Mouse (Mus musculus) 3T3-L1 (cell line): ENCODE measurements around the gene Ncoa3.
A peak's percentile ranks its signal among the peaks of the same experiment; 100 is the strongest.

Experiments used
- DNase-seq: peaks from one replicate; pipeline ENCODE4 v3.0.0-alpha.2; 2015; ENCODE audit warnings: low read depth, low spot score

The Ncoa3 gene

GRCm38 (mm10) chr2:165970767-165971166 lies 21.7 kb upstream of the Ncoa3 start:
- no peak for DNase-seq

- DNase-seq = no peak
Observed at GRCm38 (mm10) chr2:165974383-165974782, 18.1 kb upstream of the Ncoa3 start.

GRCm38 (mm10) chr2:165976186-165976585 lies 16.2 kb upstream of the Ncoa3 start:
- DNase-seq = no peak

GRCm38 (mm10) chr2:165976874-165977273 lies 15.6 kb upstream of the Ncoa3 start:
- no peak for DNase-seq

- DNase-seq = no peak
Observed at GRCm38 (mm10) chr2:165978119-165978518, 14.3 kb upstream of the Ncoa3 start.

GRCm38 (mm10) chr2:165981248-165981977 lies 11.0 kb upstream of the Ncoa3 start:
- DNase-seq = no peak

DNA sequence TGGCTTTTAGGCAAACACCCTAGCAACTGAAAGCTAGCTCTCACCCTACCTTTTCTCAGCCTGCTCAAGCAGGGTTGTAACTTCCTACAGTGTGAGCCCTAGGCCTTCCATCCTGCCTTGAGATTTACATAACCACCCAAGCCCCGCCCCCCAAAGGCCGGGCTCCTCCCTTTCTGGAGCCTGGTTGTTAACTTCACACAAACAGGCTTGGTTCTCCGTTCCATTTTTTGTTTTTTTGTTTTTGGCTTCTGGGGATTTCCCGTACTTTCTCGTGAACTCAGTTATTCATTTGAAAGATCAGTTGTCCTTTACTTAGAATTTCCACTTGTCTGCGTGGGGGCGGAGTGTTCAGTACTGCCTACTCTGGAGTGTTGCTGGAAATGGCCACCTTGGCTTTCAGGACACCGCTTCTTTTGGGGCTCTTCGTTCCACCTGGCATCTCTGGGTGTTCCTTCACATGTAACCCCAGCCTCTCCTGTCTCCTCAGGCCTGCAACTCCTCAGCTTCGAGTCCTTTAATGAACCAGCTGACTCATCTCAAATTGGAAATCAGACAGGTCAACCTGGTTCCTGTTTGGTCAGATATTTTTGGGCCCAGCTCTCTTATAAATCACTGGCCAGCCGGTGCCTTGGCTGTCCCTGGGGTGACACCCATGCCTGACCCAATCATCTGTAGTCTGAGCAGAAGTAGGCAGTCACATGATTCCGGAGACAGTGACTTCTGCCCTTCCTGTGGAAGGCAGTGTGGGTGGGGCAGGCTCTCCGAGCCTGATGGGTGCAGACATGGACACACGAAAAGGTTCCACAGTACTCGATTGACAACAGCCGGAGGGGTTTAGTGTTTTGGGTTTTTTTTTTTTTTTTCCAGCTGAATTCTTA lies 9.7 kb upstream of the Ncoa3 start:
- DNase-seq = peak; percentile 60

DNA sequence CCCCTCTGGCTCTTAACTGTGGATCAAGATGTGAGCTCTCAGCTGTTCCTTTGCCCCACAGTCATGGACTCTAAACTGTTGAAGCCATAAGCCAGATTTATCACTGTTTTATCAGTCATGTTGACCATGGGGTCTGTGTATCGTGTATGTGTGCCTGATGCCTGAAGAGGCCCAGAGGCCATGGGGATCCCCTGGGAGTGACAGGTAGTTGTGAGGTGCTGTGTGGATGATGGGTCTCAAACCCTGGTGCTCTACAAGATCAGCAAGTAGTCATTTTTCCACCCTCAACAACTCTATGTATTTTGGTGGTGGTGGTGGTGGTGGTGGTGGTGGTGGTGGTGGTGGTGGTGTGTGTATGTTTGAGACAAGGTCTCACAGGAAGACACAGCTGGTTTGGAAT lies 8.1 kb upstream of the Ncoa3 start:
- DNase-seq = no peak

- DNase-seq = no peak
Observed at GRCm38 (mm10) chr2:165984891-165985290, 7.5 kb upstream of the Ncoa3 start.

DNA sequence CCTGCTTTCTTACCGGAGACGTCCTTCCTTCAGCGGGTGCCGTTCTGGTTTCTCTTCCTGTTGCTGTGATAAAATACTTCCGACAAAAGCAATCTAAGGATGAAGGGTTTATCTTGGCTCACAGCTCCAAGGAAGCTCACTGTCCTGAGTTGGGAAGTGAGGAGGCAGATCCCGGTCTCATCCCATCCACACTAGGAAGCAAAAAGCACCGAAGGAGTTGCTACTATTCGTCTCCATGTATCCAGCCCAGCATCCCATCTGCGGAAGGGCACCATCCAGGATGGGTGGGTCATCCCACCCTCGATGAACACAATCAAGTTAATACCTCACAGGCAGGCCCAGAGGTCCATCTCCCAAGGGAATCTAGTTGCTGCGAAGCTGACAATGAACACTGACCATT lies 6.9 kb upstream of the Ncoa3 start:
- DNase-seq = no peak

DNA sequence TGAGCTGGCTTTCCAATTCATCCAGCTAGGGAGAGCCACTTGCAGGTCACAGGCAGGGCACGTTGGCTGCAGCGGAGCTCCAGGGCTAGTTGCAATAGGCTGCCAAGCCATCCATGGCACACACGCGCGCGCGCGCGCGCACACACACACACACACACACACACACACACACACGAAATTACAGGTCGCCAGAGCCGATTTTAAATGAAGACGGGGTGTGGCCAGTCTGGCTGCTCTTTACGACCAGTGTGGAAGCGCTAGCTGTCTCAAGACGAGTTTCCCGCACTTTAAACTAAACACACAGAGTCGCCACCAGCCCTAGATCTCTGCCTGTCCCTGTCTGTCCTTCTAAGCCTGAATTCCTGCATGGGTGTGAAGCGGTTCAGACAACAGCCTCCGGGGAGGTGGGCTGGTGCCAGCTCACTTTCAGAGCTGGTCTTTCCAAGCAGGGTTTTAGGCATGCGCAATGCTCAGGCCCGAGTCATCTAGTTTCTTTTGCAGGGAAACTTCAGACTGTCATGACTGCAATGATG lies 5.4 kb upstream of the Ncoa3 start:
- peak; percentile 81 for DNase-seq

- no peak for DNase-seq
Observed at GRCm38 (mm10) chr2:165993173-165993900, 901 bp downstream of the Ncoa3 start.

DNA sequence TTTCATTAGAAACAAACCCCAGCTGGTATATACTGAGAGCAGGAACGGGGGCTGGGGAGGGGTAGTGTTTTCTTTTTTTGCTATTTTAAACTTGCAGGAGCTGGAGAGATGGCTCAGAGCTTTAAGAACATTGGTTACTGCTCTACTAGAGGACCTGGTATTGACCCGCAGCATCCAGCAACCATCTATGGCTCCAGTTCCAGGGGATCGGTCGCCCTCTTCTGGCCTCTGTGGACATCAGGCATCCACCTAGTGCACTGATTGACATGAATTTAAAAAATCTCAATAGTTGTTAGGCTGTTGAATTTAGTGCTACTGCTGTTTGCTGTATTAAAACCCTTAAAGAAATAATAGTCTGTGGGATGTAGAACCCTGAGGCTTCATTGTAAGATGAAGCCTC lies 1.9 kb downstream of the Ncoa3 start:
- DNase-seq = no peak

DNA sequence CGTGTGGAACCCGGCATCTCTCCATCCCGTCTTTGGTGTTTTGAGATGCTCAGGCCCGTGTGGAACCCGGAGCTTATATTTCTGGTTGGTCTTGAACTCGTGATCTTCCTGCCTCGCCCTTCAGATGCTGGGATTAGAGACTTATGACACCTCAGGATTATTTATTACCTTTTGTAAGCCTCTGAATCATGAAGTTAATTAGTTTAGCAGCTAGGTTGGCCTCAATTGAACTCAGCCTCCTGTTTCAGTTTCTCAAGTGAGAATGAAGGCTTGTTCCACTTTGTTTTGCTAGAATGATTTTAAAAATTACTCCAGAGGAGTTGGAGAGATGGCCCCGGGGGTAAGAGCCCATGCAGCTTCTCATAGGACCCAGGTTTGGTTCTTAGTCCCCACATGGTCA lies 3.3 kb downstream of the Ncoa3 start:
- no peak for DNase-seq

GRCm38 (mm10) chr2:165996130-165996529 lies 3.7 kb downstream of the Ncoa3 start:
- DNase-seq = no peak

DNA sequence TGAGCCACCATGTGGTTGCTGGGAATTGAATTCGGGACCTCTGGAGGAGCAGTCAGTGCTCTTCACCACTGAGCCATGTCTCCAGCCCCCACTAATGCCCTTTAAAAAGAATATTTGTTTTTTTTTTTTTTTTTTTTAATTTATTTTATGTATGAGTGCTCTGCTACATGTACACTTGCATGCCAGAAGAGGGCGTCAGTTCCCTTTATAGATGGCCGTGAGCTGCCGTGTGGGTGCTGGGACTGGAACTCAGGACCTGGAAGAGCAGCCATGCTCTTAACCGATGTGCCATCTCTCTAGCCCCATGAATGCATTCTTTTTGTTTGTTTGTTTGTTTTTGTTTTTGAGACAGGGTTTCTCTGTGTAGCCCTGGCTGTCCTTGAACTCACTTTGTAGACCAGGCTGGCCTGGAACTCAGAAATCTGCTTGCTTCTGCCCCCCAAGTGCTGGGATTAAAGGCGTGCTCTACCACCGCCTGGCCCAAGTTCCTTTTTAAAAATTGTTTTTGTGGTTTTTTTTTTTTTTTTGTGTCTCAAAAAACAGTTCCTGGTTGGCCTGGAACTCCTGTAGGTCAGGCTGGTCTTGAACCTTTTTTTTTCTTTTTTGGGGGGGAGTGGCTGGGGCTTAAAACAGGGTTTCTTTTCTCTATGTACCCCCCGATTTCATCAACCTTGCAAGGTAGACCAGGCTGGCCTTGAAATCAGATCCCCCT lies 5.0 kb downstream of the Ncoa3 start:
- no peak for DNase-seq

- no peak for DNase-seq
Observed at GRCm38 (mm10) chr2:165998969-165999368, 6.5 kb downstream of the Ncoa3 start.

- DNase-seq = no peak
Observed at GRCm38 (mm10) chr2:165999790-166000189, 7.4 kb downstream of the Ncoa3 start.

- no peak for DNase-seq
Observed at GRCm38 (mm10) chr2:166000242-166000641, 7.8 kb downstream of the Ncoa3 start.

- no peak for DNase-seq
Observed at GRCm38 (mm10) chr2:166000769-166001168, 8.3 kb downstream of the Ncoa3 start.

GRCm38 (mm10) chr2:166001362-166001761 lies 8.9 kb downstream of the Ncoa3 start:
- no peak for DNase-seq
